Comparison of ENCODE assay signal across 10 mouse cellular contexts in genomic region chr3:103927511-103927910, GRCm38 (mm10). TPM values are rescaled to one million over a fixed set of nuclear protein-coding genes. Genes with fewer than 3 reads are reported as not detected.
DNase-seq lines count a peak whose midpoint lies in the region; ATAC-seq and TF ChIP-seq lines count a peak whose summit lies in the region.
"Had no signal": no experiment of that assay in that cellular context is flagged by ENCODE, and none has a peak within 500 bp of the region (broad histone marks: within the 10 kb centered on the region; RNA-seq: fewer than 3 reads in every experiment).

No protein-coding gene starts in this region.

- intact Hi-C loops in left cerebral cortex, adult 2 months (cut with DNase I): no loop called here

- ATAC-seq in cerebellum, adult (ENCODE audit: insufficient number of reproducible peaks, low FRiP score, low TSS enrichment): peak; percentile 52; the same call in 1 of the 2 replicates

- H3K27ac ChIP-seq in left cerebral cortex, adult 2 months: peak overlapping the region; percentile 8; the same call in 1 of the 2 replicates
- H3K27ac ChIP-seq: embryonic facial prominence, embryonic 13.5 days had no signal

- no peak for TF ChIP-seq CTCF in left cerebral cortex, adult 2 months (IDR thresholded peaks at IDR 0.05)

- H3K4me3 ChIP-seq in left cerebral cortex, adult 2 months: no peak overlapping the region
- H3K4me3 ChIP-seq: embryonic facial prominence, embryonic 13.5 days had no signal

- no peak for DNase-seq in cerebellum, adult 8-10 months
- no peak for DNase-seq in left cerebral cortex, adult 2 months (ENCODE audit: extremely low spot score in 1 of 2, low spot score in 2 of 2)
- DNase-seq in left cerebral cortex, adult 9 months (ENCODE audit: low spot score in 2 of 2): no peak
- DNase-seq in induced T-regulatory cell, adult 2 months (ENCODE audit: low read depth): peak; percentile 57
- DNase-seq in spleen, postnatal 4 days (ENCODE audit: low spot score in 2 of 2): peak; percentile 40 to 70
- DNase-seq in right cerebral cortex, adult 18-20 months: no peak
- DNase-seq in frontal cortex, postnatal 14 days (ENCODE audit: low spot score in 2 of 2): no peak
- DNase-seq: lung, embryonic 14.5 days had no signal

RNA-seq across cellular contexts. Expression of gene Rsbn1, which starts 13.6 kb away (rescaled TPM):
- 10 to 100 TPM; 23.3 to 26.7 TPM for total RNA-seq in left cerebral cortex, adult 2 months (2021)

RNA-seq across cellular contexts. Expression of gene Phtf1, which starts 40.4 kb away (rescaled TPM):
- 10 to 100 TPM; 43.4 to 48.1 TPM for total RNA-seq in left cerebral cortex, adult 2 months (2021)

Comparison
In these comparisons a context has a peak if more than half of its experiments do, and no peak if none do; other contexts are left out.
1. DNase-seq: peak in induced T-regulatory cell, adult 2 months (single experiment) and spleen, postnatal 4 days (2 of 2); none in cerebellum, adult 8-10 months (single experiment), left cerebral cortex, adult 2 months (0 of 2), left cerebral cortex, adult 9 months (0 of 2), right cerebral cortex, adult 18-20 months (single experiment) and frontal cortex, postnatal 14 days (0 of 2).